Mouse (Mus musculus): ENCODE results near the gene Sprr2a2. TPM values are rescaled to one million over a fixed set of nuclear protein-coding genes. Genes with fewer than 3 reads are reported as not detected.
"Not testable (repeated sequence)": the region's sequence is repeated elsewhere in the genome, so short reads cannot be mapped to it uniquely, and the experiment has no call there.

The Sprr2a2 gene
- total RNA-seq, 2 experiments from 2014 or later = not detected

GRCm38 (mm10) chr3:92263462-92263861, 47.7 kb downstream of the Sprr2a2 start:
- intact Hi-C loops (cut with DNase I); DNase-seq (ENCODE audit: extremely low spot score in 1 of 2, low spot score in 2 of 2): not testable (repeated sequence)

- DNase-seq (ENCODE audit: extremely low spot score in 1 of 2, low spot score in 2 of 2); intact Hi-C loops (cut with DNase I): not testable (repeated sequence)
These were observed 55.8 kb downstream of the Sprr2a2 start for GRCm38 (mm10) chr3:92271414-92271985.

GRCm38 (mm10) chr3:92273504-92273903, 57.8 kb downstream of the Sprr2a2 start:
- intact Hi-C loops (cut with DNase I); DNase-seq (ENCODE audit: extremely low spot score in 1 of 2, low spot score in 2 of 2): not testable (repeated sequence)

GRCm38 (mm10) chr3:92274018-92274417, 58.3 kb downstream of the Sprr2a2 start:
- DNase-seq (ENCODE audit: extremely low spot score in 1 of 2, low spot score in 2 of 2); intact Hi-C loops (cut with DNase I): not testable (repeated sequence)

- intact Hi-C loops (cut with DNase I); DNase-seq (ENCODE audit: extremely low spot score in 1 of 2, low spot score in 2 of 2): not testable (repeated sequence)
These were observed 63.9 kb downstream of the Sprr2a2 start for GRCm38 (mm10) chr3:92279663-92280062.

- DNase-seq (ENCODE audit: extremely low spot score in 1 of 2, low spot score in 2 of 2); intact Hi-C loops (cut with DNase I): not testable (repeated sequence)
These were observed 65.4 kb downstream of the Sprr2a2 start for GRCm38 (mm10) chr3:92280963-92281606.

GRCm38 (mm10) chr3:92285101-92285500, 69.4 kb downstream of the Sprr2a2 start, which contains the start of gene Sprr2a3:
TSS of gene Sprr2a3 (plus strand) at chr3:92285417.
- intact Hi-C loops (cut with DNase I); DNase-seq (ENCODE audit: extremely low spot score in 1 of 2, low spot score in 2 of 2): not testable (repeated sequence)

- DNase-seq (ENCODE audit: extremely low spot score in 1 of 2, low spot score in 2 of 2); intact Hi-C loops (cut with DNase I): not testable (repeated sequence)
These were observed 72.8 kb downstream of the Sprr2a2 start for GRCm38 (mm10) chr3:92288489-92288888.

Other genes with a start within 250 kb of the Sprr2a2 start
- gene Pglyrp3, start 201.3 kb upstream of the Sprr2a2 start, total RNA-seq (2021) = not detected
- 1 to 10 TPM; 6.2 to 6.6 TPM for gene Lor, start 132.8 kb upstream of the Sprr2a2 start, total RNA-seq (2021)
- not detected for gene Prr9, start 92.0 kb upstream of the Sprr2a2 start, total RNA-seq (2021)
- gene Lelp1, start 73.2 kb upstream of the Sprr2a2 start, total RNA-seq (2021) = not detected
- gene Sprr2a1, start 121 bp upstream of the Sprr2a2 start, total RNA-seq (2021) = not detected
- not detected for gene Sprr2a3, start 69.5 kb downstream of the Sprr2a2 start, total RNA-seq (2021)
- gene Sprr2b, start 100.7 kb downstream of the Sprr2a2 start, total RNA-seq (2021) = not detected
- gene Sprr2d, start 123.2 kb downstream of the Sprr2a2 start, total RNA-seq (2021) = not detected
- gene Sprr2e, start 136.2 kb downstream of the Sprr2a2 start, total RNA-seq (2021) = not detected
- gene Sprr2f, start 149.3 kb downstream of the Sprr2a2 start, total RNA-seq (2021) = not detected
- gene Sprr2h, start 169.8 kb downstream of the Sprr2a2 start, total RNA-seq (2021) = not detected
- not detected for gene Sprr2i, start 192.1 kb downstream of the Sprr2a2 start, total RNA-seq (2021)
- not detected for gene Sprr2j-ps, start 202.2 kb downstream of the Sprr2a2 start, total RNA-seq (2021)
- 1 to 10 TPM; 1.5 to 3.6 TPM for gene Gm9774, start 213.5 kb downstream of the Sprr2a2 start, total RNA-seq (2021)
- gene Sprr2k, start 216.7 kb downstream of the Sprr2a2 start, total RNA-seq (2021) = not detected
- gene Sprr1b, start 222.9 kb downstream of the Sprr2a2 start, total RNA-seq (2021) = not detected
- not detected for gene Sprr3, start 242.8 kb downstream of the Sprr2a2 start, total RNA-seq (2021)